Mouse (Mus musculus) adrenal gland (tissue): ENCODE measurements around the gene Sprn.
"Not testable (repeated sequence)": the region's sequence is repeated elsewhere in the genome, so short reads cannot be mapped to it uniquely, and the experiment has no call there.

Source experiments
- intact Hi-C: fragments of 180-260 bp; cut with DNase I; formaldehyde crosslinking; loops from one replicate; pipeline ENCODE4 v1.15.1; 2025

Gene Sprn

GRCm38 (mm10) chr7:140153383-140153782 lies 1.3 kb downstream of the Sprn start:
- intact Hi-C loops, result no loop called here

GRCm38 (mm10) chr7:140144550-140144949 lies 10.1 kb downstream of the Sprn start:
- intact Hi-C loops, result loop anchor here (10.0 kb wide), 1 partner anchor 170 kb away; the partner anchor contains the start of gene 6430531B16Rik

- intact Hi-C loops, result loop anchor here (1.0 to 10.0 kb wide), 2 partner anchors 63 to 167 kb away; partner anchors contain the start of gene 6430531B16Rik
These were observed 13.3 kb downstream of the Sprn start for GRCm38 (mm10) chr7:140141350-140141749.

- intact Hi-C loops, result loop anchor here (5.0 kb wide), 1 partner anchor 36 kb away; the partner anchor contains the start of gene Fuom
These were observed 16.7 kb downstream of the Sprn start for GRCm38 (mm10) chr7:140138021-140138310.

- intact Hi-C loops, result loop anchor here (5.0 kb wide), 1 partner anchor 35 kb away; the partner anchor contains the start of gene Fuom
These were observed 17.3 kb downstream of the Sprn start, which contains the start of gene Mtg1 for GRCm38 (mm10) chr7:140137135-140138020. TSS of gene Mtg1 (plus strand) at chr7:140137564.

GRCm38 (mm10) chr7:140135106-140135770 lies 19.4 kb downstream of the Sprn start:
- intact Hi-C loops, result loop anchor here (5.0 kb wide), 1 partner anchor 33 kb away; the partner anchor contains the start of gene Fuom

GRCm38 (mm10) chr7:140134033-140134432 lies 20.6 kb downstream of the Sprn start:
- intact Hi-C loops, result not testable (repeated sequence)

- intact Hi-C loops, result not testable (repeated sequence)
These were observed 22.5 kb downstream of the Sprn start for GRCm38 (mm10) chr7:140132184-140132583.

GRCm38 (mm10) chr7:140127911-140128310 lies 26.8 kb downstream of the Sprn start:
- intact Hi-C loops, result no loop called here

- intact Hi-C loops, result no loop called here
These were observed 27.7 kb downstream of the Sprn start for GRCm38 (mm10) chr7:140126934-140127333.

- intact Hi-C loops, result no loop called here
These were observed 28.7 kb downstream of the Sprn start for GRCm38 (mm10) chr7:140126022-140126350.

GRCm38 (mm10) chr7:140125278-140126021 lies 29.2 kb downstream of the Sprn start:
- intact Hi-C loops, result no loop called here

GRCm38 (mm10) chr7:140124382-140124781 lies 30.3 kb downstream of the Sprn start:
- intact Hi-C loops, result no loop called here

- intact Hi-C loops, result no loop called here
These were observed 31.9 kb downstream of the Sprn start for GRCm38 (mm10) chr7:140122765-140123164.

GRCm38 (mm10) chr7:140121338-140121910 lies 33.3 kb downstream of the Sprn start:
- intact Hi-C loops, result no loop called here

GRCm38 (mm10) chr7:140120484-140120883 lies 34.2 kb downstream of the Sprn start:
- intact Hi-C loops, result no loop called here

- intact Hi-C loops, result loop anchor here (5.0 kb wide), 1 partner anchor 1256 kb away; no protein-coding TSS in a partner anchor
These were observed 38.2 kb downstream of the Sprn start, which contains the start of gene Echs1 for GRCm38 (mm10) chr7:140116329-140117054. TSS of gene Echs1 (minus strand) at chr7:140116476.

- intact Hi-C loops, result loop anchor here (5.0 kb wide), 1 partner anchor 1257 kb away; no protein-coding TSS in a partner anchor
These were observed 38.9 kb downstream of the Sprn start, which contains the start of gene Paox for GRCm38 (mm10) chr7:140115583-140116328. TSS of gene Paox (plus strand) at chr7:140115799.

GRCm38 (mm10) chr7:140111943-140112342 lies 42.7 kb downstream of the Sprn start:
- intact Hi-C loops, result no loop called here
